Mouse (Mus musculus): ENCODE data around the gene Ndufaf8. TPM values are rescaled to one million over a fixed set of nuclear protein-coding genes. Genes with fewer than 3 reads are reported as not detected.
A peak's percentile ranks its signal among the peaks of the same experiment; 100 is the strongest.

Ndufaf8 gene
- polyA plus RNA-seq, 1 experiment: 79.3 TPM

GRCm38 (mm10) chr11:120070286-120070930 is 28.3 kb upstream of the Ndufaf8 start:
- DNase-seq: no peak
- TF ChIP-seq CTCF (conservative IDR thresholded peaks at IDR 0.05; ENCODE audit: insufficient read depth, insufficient read length, low read depth, low read length) (no peak), POLR2A (IDR thresholded peaks at IDR 0.05; ENCODE audit: low read depth, low read length) (no peak)
- no peaks in the 10 kb centered on the region for H3K36me3 ChIP-seq (ENCODE audit: control insufficient read depth, insufficient read depth, low read length)
- no peak overlapping the region for H3K4me3 ChIP-seq (ENCODE audit: insufficient read depth, low read depth, low read length)
- H3K4me1 ChIP-seq (ENCODE audit: control insufficient read depth, insufficient read depth, low read length): no peaks in the 10 kb centered on the region
- H3K27me3 ChIP-seq (replicated peaks; ENCODE audit: control insufficient read depth, insufficient read depth, low read length): no peaks in the 10 kb centered on the region
- no peak overlapping the region for H3K27ac ChIP-seq (ENCODE audit: insufficient read depth, low read depth, low read length)
- 95% methylated on average over 27 of the region's 27 CpGs for WGBS

- no peak overlapping the region for H3K27ac ChIP-seq (ENCODE audit: insufficient read depth, low read depth, low read length)
- no peak overlapping the region for H3K4me3 ChIP-seq (ENCODE audit: insufficient read depth, low read depth, low read length)
- no peaks in the 10 kb centered on the region for H3K36me3 ChIP-seq (ENCODE audit: control insufficient read depth, insufficient read depth, low read length)
- H3K27me3 ChIP-seq (replicated peaks; ENCODE audit: control insufficient read depth, insufficient read depth, low read length): no peaks in the 10 kb centered on the region
- DNase-seq: peak; percentile 19
- H3K4me1 ChIP-seq (ENCODE audit: control insufficient read depth, insufficient read depth, low read length): no peaks in the 10 kb centered on the region
- 69% methylated on average over 12 of the region's 12 CpGs for WGBS
- TF ChIP-seq POLR2A (IDR thresholded peaks at IDR 0.05; ENCODE audit: low read depth, low read length) (no peak), CTCF (conservative IDR thresholded peaks at IDR 0.05; ENCODE audit: insufficient read depth, insufficient read length, low read depth, low read length) (no peak)
Observed at GRCm38 (mm10) chr11:120071065-120071464, 27.7 kb upstream of the Ndufaf8 start.

GRCm38 (mm10) chr11:120071731-120072320 is 26.9 kb upstream of the Ndufaf8 start:
- no peak overlapping the region for H3K4me3 ChIP-seq (ENCODE audit: insufficient read depth, low read depth, low read length)
- WGBS: 89% methylated on average over 7 of the region's 7 CpGs
- no peaks in the 10 kb centered on the region for H3K36me3 ChIP-seq (ENCODE audit: control insufficient read depth, insufficient read depth, low read length)
- TF ChIP-seq CTCF (conservative IDR thresholded peaks at IDR 0.05; ENCODE audit: insufficient read depth, insufficient read length, low read depth, low read length) (no peak), POLR2A (IDR thresholded peaks at IDR 0.05; ENCODE audit: low read depth, low read length) (no peak)
- no peak overlapping the region for H3K27ac ChIP-seq (ENCODE audit: insufficient read depth, low read depth, low read length)
- H3K27me3 ChIP-seq (replicated peaks; ENCODE audit: control insufficient read depth, insufficient read depth, low read length): no peaks in the 10 kb centered on the region
- no peaks in the 10 kb centered on the region for H3K4me1 ChIP-seq (ENCODE audit: control insufficient read depth, insufficient read depth, low read length)
- no peak for DNase-seq

GRCm38 (mm10) chr11:120072986-120073647 is 25.6 kb upstream of the Ndufaf8 start:
- 86% methylated on average over 9 of the region's 9 CpGs for WGBS
- H3K4me3 ChIP-seq (ENCODE audit: insufficient read depth, low read depth, low read length): no peak overlapping the region
- no peaks in the 10 kb centered on the region for H3K36me3 ChIP-seq (ENCODE audit: control insufficient read depth, insufficient read depth, low read length)
- no peak; the same call in 1 of the 2 replicates for TF ChIP-seq CTCF (conservative IDR thresholded peaks at IDR 0.05; ENCODE audit: insufficient read depth, insufficient read length, low read depth, low read length)
- TF ChIP-seq POLR2A (IDR thresholded peaks at IDR 0.05; ENCODE audit: low read depth, low read length): no peak
- H3K27me3 ChIP-seq (replicated peaks; ENCODE audit: control insufficient read depth, insufficient read depth, low read length): no peaks in the 10 kb centered on the region
- H3K27ac ChIP-seq (ENCODE audit: insufficient read depth, low read depth, low read length): no peak overlapping the region
- no peak for DNase-seq
- H3K4me1 ChIP-seq (ENCODE audit: control insufficient read depth, insufficient read depth, low read length): no peaks in the 10 kb centered on the region

- 79% methylated on average over 3 of the region's 3 CpGs for WGBS
- H3K27me3 ChIP-seq (replicated peaks; ENCODE audit: control insufficient read depth, insufficient read depth, low read length): no peaks in the 10 kb centered on the region
- no peak overlapping the region for H3K4me3 ChIP-seq (ENCODE audit: insufficient read depth, low read depth, low read length)
- no peaks in the 10 kb centered on the region for H3K4me1 ChIP-seq (ENCODE audit: control insufficient read depth, insufficient read depth, low read length)
- DNase-seq: no peak
- H3K36me3 ChIP-seq (ENCODE audit: control insufficient read depth, insufficient read depth, low read length): no peaks in the 10 kb centered on the region
- no peak overlapping the region for H3K27ac ChIP-seq (ENCODE audit: insufficient read depth, low read depth, low read length)
- no peak for TF ChIP-seq CTCF (conservative IDR thresholded peaks at IDR 0.05; ENCODE audit: insufficient read depth, insufficient read length, low read depth, low read length)
- TF ChIP-seq POLR2A (IDR thresholded peaks at IDR 0.05; ENCODE audit: low read depth, low read length): no peak
Observed at GRCm38 (mm10) chr11:120076191-120076590, 22.5 kb upstream of the Ndufaf8 start.

- no peak for TF ChIP-seq CTCF (conservative IDR thresholded peaks at IDR 0.05; ENCODE audit: insufficient read depth, insufficient read length, low read depth, low read length)
- TF ChIP-seq POLR2A (IDR thresholded peaks at IDR 0.05; ENCODE audit: low read depth, low read length): no peak
- Histone ChIP-seq H3K4me3 (ENCODE audit: insufficient read depth, low read depth, low read length) (no peak overlapping the region), H3K27ac (ENCODE audit: insufficient read depth, low read depth, low read length) (no peak overlapping the region), H3K27me3 (replicated peaks; ENCODE audit: control insufficient read depth, insufficient read depth, low read length) (no peaks in the 10 kb centered on the region), H3K4me1 (ENCODE audit: control insufficient read depth, insufficient read depth, low read length) (no peaks in the 10 kb centered on the region), H3K36me3 (ENCODE audit: control insufficient read depth, insufficient read depth, low read length) (no peaks in the 10 kb centered on the region)
- WGBS: 83% methylated on average over 6 of the region's 6 CpGs
- DNase-seq: no peak
Observed at GRCm38 (mm10) chr11:120080282-120080681, 18.4 kb upstream of the Ndufaf8 start.

All from kidney, adult 2 months (tissue).